Mouse (Mus musculus) liver, adult 2 months (tissue): Measurements from ENCODE around the gene Nlgn2.

Experiments
- CTCF ChIP-seq: fragments of 200-500 bp; IDR thresholded peaks from 2 replicates; pipeline ENCODE4 v1.5.1; 2011; ENCODE audit warnings: low read depth, low read length, control low read depth
- POLR2A ChIP-seq: fragments of 200-500 bp; IDR thresholded peaks from 2 replicates; pipeline ENCODE4 v1.6.1; 2011; ENCODE audit warnings: low read length, control low read depth; ENCODE audit not compliant: insufficient read depth; ENCODE audit errors: extremely low read depth

DNA sequence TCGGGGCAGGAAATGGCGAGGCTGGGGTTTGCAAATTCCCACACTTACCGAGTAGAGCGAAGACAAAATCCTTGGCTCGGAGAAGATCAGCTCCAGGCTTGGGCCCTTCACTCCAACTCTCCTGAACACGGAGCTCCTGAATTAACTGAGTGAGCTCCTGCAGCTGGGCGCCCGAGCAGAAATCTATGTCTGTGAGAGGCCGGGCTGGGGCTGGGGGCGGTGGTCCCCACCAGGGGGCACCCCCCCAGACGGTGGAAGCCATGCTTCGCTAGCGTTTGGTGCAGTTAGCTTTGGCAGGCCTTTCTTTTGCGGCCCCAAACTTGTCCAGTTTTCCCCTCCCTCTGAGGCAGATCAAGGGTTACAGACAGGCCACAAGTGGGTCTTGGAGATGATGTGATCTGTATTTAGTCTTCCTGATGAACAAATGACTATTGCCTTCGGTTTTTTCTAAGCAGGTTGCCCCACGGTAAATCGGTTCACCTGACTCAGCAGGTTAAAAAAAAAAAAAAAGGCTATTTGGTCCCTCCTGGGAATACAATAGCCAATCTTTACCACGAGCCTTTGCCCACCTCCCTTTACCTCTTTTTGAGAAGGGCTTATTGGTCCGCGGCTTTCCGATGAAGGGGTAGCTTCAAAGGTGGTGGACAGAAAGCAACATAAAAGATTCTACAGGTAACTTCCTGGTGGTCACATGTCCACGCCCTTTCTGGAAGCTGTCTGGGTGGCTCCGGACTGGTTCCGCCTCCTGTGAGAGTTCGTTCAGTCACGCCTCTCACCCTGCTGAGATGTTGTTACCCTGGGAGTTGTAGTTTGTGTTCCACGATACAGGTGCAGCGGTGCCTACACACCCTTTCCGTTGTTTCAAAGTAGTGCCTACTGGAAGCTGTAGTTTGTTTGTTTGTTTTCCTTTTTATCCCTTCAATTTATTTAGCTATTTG lies 32.3 kb downstream of the Nlgn2 start, which contains the start of gene Tmem102:
- TF ChIP-seq POLR2A (no peak), CTCF (no peak)
